Mouse (Mus musculus) frontal cortex, postnatal 36 days (tissue): Measurements from ENCODE around the gene Prom1.

Experiments used
- DNase-seq, 2 experiments: peaks; one replicate each; pipeline ENCODE4 v3.0.0; 2022; ENCODE audit warnings: low spot score in 2 of 2

The Prom1 gene

DNA sequence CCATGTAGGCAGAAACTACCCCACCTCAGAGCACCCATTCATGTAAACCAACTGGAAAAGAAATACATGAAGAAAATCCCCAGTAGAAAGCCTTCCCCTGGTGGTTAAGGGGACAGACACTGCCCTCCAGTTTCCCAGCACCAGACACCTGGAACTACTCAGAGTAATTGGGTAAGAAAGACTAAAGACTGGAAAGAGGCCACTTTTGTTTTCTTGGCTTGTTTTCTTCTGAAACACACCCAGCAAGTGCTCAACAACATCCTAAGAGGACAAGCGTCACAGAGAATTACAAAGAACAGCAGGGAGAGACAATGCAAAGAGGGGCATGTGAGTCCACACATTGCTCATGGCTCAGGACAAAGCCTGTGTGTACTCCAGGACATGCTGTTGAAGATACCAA, 20.7 kb downstream of the Prom1 start:
- DNase-seq, result no peak

DNA sequence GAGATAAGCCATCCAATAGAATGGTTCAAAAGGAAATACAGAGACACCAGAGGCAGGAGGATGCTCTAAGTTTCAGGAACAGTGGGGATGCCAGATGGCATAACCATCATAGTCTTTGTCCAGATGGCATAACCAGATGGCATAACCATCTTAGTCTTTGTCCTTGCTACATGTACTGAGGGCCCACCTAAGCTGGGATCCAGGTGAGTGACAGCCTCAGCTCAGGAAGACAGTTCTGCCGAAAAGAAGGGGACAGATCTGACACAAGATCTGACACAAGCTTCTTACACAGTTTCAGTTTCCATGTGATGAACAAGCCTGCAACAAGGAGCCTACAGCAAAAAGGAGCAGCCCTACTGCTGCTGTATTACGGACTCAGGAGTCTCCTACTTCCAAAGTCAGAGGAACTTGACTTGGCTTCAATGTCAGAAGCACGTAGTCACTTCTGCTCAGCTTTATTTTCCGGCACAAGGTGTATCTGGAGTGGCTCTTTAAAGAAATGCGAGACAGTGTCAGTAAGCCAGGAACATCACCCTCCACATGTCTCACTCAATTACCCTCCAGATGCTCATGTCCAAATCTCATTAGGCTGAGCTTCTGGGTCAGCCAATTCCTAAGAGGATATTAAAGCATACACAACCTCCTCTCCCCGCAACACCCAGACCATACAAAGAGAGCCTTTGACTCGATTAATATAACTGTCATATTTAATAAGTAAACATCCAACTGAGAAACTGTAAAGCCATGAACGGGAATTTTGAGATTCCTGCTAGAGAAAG, 21.4 kb downstream of the Prom1 start:
- no peak for DNase-seq

- no peak for DNase-seq
Observed at GRCm38 (mm10) chr5:44075432-44075831, 26.4 kb downstream of the Prom1 start.

- DNase-seq, result no peak
Observed at GRCm38 (mm10) chr5:44073634-44074033, 28.2 kb downstream of the Prom1 start.

- DNase-seq, result no peak
Observed at GRCm38 (mm10) chr5:44070529-44071133, 31.2 kb downstream of the Prom1 start.

DNA sequence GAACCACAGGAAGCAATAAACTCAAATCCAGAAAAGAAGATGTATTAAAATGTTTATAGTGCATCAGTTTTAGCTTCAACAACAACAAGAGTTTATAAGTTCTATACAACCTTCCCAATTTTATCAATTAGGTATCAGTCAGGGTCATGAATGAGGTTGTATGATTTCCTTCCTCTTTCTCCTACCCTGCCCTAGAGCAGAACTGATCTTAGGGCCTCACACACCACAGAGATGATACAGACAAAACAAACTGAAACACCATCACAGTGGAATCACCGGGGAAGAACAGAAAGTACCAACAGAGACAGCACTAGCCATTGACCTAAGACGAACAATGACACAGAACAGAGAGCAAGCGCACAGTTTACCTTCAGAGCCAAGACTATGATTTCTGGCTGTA, 43.6 kb downstream of the Prom1 start:
- DNase-seq, result no peak

DNA sequence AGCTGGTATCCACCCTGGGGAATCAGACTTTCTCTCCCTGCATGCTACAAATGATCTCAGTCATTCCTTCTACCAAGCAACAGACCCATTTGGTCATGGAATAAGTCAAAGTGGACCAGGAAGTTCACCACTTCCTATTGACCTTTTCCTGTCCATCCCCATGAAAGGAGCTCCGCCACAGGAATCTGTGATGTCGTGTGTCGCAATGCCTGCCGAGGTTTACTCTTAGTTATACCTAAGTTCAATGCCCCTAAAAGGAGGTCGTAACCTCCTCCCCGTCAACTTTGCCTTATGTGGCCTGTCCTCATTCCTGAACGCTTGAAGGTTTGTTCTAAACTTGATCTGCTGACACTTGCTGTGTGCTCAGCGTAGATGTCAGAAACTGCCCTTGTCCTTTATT, 51.6 kb downstream of the Prom1 start:
- no peak for DNase-seq

GRCm38 (mm10) chr5:44049395-44049976, 52.3 kb downstream of the Prom1 start:
- no peak for DNase-seq

- peak in 1 of 2 experiments; percentile 16 for DNase-seq
Observed at GRCm38 (mm10) chr5:44048568-44049363, 53.1 kb downstream of the Prom1 start.

- no peak for DNase-seq
Observed at GRCm38 (mm10) chr5:44041725-44042124, 60.1 kb downstream of the Prom1 start.

DNA sequence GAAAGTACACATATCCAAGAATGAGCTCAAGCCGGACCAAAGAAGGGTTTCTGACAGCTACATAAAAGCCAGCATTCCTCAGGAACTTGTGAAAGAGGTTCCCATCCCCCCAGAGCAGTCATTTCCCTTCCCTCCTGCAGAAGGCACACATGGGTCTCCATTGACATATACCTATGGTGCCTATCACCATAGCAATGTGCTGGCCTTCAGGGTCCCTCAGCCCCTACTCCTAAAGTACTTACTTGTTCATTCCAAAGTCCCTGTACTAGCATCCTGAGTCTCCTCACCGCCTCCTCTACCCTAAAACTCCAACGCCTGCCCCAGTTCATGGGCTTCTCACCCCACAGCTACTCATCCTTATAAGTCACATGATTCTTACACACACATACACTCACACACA, 60.8 kb downstream of the Prom1 start:
- no peak for DNase-seq

DNA sequence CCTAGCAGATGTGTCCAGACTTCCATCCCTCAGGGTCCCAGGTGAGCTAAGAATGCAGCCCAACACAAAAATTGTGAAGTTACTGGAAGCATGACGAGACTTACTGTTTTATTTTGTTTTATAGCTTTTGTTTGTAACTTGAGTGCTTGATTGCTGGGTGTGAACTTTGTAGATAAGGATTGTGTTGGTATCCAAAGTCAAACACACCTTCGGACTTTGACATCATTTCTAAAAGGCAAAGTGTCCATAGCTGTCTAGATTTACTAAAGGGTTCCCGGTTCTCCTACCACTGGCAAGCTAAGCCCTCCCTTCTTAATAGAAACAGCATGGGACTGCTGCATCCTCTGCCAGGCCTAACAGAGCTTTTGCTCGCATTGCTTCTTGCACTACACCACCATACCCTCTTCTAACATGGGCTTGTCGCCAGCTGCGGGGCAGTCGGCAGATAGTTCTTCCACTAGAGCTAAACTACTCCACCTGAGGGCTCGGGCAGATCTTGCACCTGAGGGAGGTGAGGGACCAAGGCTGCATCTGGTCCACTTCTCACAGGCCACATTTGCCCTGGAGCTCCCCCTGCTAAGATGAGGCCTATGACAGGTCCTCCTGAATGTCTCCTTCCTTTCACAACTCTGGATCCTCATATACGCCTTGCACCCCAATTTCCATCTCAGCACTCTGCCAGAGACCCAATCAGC, 103.4 kb downstream of the Prom1 start:
- DNase-seq, result no peak

DNA sequence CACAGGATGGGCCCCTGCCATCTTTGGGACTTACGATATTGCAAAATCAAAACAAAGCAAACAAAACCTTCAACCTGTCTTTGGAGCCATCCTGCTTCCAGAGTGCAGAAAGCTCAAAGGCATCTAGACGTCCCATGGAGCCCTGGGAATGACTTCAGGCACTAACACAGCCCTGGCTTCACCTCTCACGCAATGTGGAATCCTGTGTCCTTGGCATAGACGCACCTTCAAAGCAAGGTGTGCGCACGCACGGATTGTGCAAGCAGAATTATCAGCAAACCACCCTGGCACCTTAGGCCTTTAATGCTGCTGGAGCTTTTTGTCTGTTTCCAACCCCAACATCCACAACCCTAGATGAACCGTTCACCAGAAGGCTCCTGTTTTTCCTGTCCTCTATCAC, 104.2 kb downstream of the Prom1 start:
- no peak for DNase-seq

DNA sequence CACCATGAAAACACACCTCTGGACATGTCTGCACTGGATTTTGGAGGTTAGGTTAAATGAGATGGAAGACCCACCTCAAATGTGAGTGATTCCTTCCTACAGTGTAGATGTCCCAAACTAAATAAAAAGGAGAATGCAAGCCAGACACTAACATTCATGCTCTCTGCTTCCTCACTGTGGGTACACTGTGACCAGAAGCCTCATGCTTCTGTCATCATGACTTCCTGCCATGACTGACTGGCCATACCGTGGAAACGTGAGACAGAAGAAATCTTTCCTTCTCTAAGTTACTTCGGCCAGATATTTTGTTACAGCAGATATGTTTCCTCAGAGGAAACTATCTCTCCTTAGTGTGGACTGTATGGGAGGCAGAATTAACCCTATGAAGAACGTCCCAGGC, 105.7 kb downstream of the Prom1 start:
- no peak for DNase-seq

DNA sequence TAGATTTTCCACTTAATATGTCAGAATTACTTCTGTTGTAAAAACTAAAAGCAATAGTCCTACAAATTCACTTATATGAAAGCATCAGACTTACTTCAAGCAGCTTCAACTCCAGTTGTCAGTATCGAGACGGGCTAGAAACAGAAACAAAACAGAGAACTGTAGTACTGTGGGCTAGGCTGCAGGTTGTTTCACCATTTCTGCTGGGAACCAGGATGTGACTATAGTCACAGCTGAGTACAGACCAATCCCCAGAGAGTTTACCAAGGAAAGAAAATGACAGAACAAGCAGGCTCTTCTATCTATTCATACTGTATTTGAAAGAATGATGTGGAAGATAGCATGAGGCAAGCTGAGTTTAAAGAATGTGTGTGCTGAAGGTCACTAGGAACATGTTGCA, 106.9 kb downstream of the Prom1 start:
- DNase-seq, result no peak

GRCm38 (mm10) chr5:43990316-43990715, 111.5 kb downstream of the Prom1 start:
- DNase-seq, result peak; percentile 17 to 33

DNA sequence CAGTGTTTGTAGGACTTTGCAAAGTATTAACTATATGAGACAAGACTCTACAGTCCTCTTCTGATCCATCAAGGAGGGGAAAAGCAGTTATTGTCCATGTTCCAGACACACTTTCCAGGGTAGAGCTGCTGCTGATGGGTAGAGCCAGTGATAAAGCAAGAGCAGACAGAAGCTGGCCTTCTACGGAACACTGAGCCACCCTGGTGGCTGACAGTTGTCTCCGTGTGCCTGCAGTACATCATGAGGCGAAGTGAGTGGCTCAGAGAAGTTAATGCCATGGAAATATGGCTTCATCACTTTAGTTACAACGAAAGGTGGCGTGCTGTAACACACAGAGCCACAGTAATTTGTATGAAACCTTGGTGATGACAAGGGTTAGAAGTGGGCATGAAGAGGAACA, 112.8 kb downstream of the Prom1 start:
- DNase-seq, result no peak

DNA sequence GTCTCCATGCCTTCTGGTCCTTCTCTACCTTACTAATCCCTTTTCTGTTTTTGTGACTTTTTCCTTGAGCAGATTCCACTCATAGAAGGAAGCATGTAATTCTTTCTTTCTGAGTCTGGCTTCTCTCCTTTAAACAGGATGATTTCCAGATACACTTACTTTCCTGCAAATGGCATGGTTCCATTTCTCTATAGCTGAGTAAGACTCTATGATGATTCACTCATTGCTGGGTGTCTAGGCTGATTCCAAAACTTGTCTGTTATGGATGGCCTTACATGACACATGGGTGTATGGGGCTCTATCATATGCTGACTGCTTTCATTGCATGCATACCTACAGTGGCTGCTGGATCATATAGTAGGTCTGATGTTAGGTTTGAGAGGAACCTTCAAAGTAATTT, 115.6 kb downstream of the Prom1 start:
- no peak for DNase-seq

DNA sequence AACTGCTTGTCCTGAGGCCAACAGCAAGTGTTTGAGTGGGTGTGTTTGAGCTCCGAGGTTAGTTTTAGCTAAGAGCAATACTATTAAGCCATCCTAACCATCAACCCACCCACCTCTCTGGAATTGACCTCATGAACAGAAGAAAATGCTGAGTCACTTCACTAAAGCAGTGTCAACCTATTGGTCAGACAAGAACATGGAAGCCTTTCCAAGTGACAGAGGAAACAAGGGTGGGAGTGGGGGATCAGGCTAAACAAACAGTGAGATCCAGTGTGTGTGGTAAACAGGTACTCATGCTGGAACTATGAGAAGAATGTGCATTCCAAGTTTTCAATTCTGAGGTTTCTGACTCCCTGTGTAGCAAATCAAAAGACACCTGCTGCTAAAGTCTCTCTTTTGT, 118.9 kb downstream of the Prom1 start:
- no peak for DNase-seq

DNA sequence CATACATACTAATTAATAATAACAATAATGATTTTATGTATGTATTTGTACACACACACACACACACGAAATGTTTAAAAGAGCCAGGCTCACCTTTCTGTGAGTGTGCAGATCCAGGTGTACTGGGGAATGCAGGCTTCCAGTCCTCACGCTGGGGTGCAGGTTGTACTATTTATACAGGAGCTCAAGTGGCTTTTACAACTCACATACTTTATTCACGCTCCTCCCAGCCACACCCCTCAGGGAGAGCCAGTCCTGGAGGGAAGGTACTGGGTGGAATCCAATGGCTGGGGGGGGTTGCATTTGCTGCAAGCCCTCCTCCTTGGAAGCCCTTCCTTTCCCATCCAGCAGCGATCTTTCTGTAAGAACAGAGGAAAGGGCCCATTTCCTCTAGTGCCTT, 120.2 kb downstream of the Prom1 start, which contains the start of gene Fgfbp1:
TSS of gene Fgfbp1 (minus strand) at position 160 of the 400 bp plus-strand sequence.
- DNase-seq, result no peak

DNA sequence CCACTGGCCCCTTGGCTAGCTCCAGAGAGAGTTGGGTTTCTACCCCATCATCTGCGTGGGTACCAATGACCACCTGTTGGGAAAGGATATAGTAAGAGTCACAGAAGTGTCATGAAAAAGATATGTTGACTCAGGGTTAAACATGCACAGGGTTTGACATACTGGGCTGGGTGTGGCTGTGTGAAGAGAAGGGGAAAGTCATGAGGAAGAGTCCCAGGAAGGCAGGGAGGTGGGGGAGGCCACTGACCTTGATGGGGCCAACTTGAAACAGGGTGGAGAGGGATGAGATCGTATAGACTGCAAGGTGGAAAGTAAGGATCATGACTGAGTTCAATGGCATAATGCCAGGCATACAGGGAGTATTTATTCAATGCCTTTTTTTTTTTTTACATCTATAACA, 121.4 kb downstream of the Prom1 start:
- no peak for DNase-seq
